Mouse (Mus musculus): Measurements from ENCODE around the gene Trim80. TPM values are rescaled to one million over a fixed set of nuclear protein-coding genes. Genes with fewer than 3 reads are reported as not detected.
"Not testable (repeated sequence)": the region's sequence is repeated elsewhere in the genome, so short reads cannot be mapped to it uniquely, and the experiment has no call there.

The Trim80 gene
- polyA plus RNA-seq, 1 experiment from 2014 or later, result not detected

DNA sequence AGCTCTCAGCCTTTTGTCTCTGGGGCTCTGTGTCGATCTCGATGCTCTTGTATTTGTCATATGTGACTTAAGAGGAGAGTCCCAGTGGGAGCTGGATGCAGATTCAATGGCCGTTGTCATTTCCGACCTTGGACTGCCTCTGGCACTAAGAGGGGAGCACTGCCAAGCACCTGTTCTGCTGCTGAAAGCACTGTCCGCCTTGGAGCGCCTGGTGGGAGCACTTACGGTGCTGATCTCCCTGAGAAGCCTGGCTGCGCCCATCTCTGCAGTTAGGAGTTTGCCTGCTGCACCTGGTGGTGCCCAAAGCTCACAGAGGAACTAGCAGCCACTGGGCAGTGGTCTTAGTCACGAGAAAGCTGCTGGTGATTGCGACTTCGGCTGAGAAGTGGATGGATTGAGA is 42.9 kb downstream of the Trim80 start:
- Histone ChIP-seq H3K9me3 (ENCODE audit: control insufficient read depth, low read length) (no peaks in the 10 kb centered on the region), H3K27me3 (replicated peaks; ENCODE audit: control insufficient read depth, insufficient read depth, low read length) (no peaks in the 10 kb centered on the region), H3K4me3 (replicated peaks; ENCODE audit: low read length) (no peak overlapping the region), H3K36me3 (ENCODE audit: control insufficient read depth, insufficient read depth) (no peaks in the 10 kb centered on the region), H3K9ac (replicated peaks; ENCODE audit: low read depth, low read length) (no peak overlapping the region), H3K4me1 (replicated peaks; ENCODE audit: control insufficient read depth, insufficient read depth, low read length) (no peaks in the 10 kb centered on the region), H3K27ac (ENCODE audit: low read length) (no peak overlapping the region), H3K4me2 (ENCODE audit: low read length) (no peak overlapping the region)
- 74% methylated on average over 11 of the region's 11 CpGs for WGBS
- ATAC-seq, result no peak

DNA sequence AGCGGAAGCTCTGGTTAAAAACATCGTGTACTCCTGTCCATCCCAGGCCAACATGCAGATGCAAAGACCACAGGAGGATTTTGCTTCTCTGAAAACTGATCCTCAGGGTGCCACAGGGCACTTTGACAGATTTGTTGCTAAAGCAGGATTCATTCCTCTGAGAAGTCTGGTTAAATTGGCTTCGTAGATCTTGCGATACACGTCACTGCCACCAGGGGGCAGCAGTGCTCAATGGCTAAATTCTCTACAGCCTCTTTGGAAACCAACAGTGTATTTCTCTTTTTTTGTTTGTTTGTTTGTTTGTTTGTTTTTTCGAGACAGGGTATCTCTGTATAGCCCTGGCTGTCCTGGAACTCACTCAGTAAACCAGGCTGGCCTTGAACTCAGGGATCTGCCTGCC is 43.4 kb downstream of the Trim80 start:
- no peak overlapping the region for H3K4me2 ChIP-seq (ENCODE audit: low read length)
- 15% methylated on average over 6 of the region's 6 CpGs for whole genome bisulfite sequencing
- no peak overlapping the region for H3K27ac ChIP-seq (ENCODE audit: low read length)
- H3K4me3 ChIP-seq (replicated peaks; ENCODE audit: low read length), result no peak overlapping the region
- no peaks in the 10 kb centered on the region for H3K4me1 ChIP-seq (replicated peaks; ENCODE audit: control insufficient read depth, insufficient read depth, low read length)
- no peaks in the 10 kb centered on the region for H3K9me3 ChIP-seq (ENCODE audit: control insufficient read depth, low read length)
- H3K36me3 ChIP-seq (ENCODE audit: control insufficient read depth, insufficient read depth), result no peaks in the 10 kb centered on the region
- ATAC-seq, result no peak
- H3K27me3 ChIP-seq (replicated peaks; ENCODE audit: control insufficient read depth, insufficient read depth, low read length), result no peaks in the 10 kb centered on the region
- no peak overlapping the region for H3K9ac ChIP-seq (replicated peaks; ENCODE audit: low read depth, low read length)

DNA sequence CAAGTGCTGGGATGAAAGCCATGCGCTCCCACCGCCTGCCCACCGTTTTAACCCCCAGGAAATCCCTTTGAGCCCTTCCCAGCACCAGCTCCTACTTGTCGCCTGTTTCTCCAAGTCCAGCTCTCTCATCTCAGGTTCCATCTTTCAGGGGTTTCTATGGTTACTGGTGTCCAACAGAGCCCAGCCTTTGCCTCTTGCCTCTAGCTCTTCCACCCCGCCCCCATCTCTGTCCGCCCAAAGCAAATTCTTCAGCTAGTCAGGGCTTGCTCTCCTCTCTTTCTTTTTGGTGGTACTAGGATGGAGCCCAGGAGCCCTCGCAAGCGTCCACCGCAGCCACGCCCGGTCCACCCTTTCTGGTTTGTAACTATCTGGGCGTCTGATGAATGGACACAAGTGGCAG is 44.8 kb downstream of the Trim80 start:
- H3K36me3 ChIP-seq (ENCODE audit: control insufficient read depth, insufficient read depth), result no peaks in the 10 kb centered on the region
- WGBS, result 26% methylated on average over 12 of the region's 12 CpGs
- ATAC-seq, result no peak
- no peak overlapping the region for H3K4me2 ChIP-seq (ENCODE audit: low read length)
- H3K27ac ChIP-seq (ENCODE audit: low read length), result no peak overlapping the region
- H3K9me3 ChIP-seq (ENCODE audit: control insufficient read depth, low read length), result no peaks in the 10 kb centered on the region
- H3K27me3 ChIP-seq (replicated peaks; ENCODE audit: control insufficient read depth, insufficient read depth, low read length), result no peaks in the 10 kb centered on the region
- no peaks in the 10 kb centered on the region for H3K4me1 ChIP-seq (replicated peaks; ENCODE audit: control insufficient read depth, insufficient read depth, low read length)
- no peak overlapping the region for H3K4me3 ChIP-seq (replicated peaks; ENCODE audit: low read length)
- H3K9ac ChIP-seq (replicated peaks; ENCODE audit: low read depth, low read length), result no peak overlapping the region

DNA sequence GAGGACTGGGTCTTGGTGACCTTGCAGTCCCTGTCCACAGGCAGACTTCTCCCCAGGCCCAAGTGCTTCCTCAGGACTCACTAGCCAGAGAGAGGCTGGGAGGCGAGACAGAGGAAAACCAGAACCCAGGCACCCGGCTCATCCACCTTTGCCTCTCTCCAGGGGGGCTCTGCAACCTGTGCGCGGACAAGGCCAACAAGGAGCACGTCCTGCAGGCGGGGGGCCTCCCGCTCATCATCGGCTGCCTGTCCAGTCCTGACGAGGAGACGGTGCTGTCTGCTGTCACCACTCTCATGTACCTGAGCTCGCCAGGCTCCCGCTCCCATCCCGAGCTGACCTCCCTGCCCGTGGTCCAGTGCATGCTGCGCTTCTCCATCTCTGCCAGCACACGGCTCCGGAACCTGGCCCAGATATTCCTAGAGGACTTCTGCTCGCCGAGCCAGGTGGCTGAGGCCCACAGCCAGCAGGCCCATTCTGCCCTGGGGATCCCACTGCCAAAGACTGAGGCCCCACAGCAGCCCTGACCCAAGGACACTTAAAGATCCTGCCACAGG is 48.3 kb downstream of the Trim80 start:
- H3K27me3 ChIP-seq (replicated peaks; ENCODE audit: control insufficient read depth, insufficient read depth, low read length), result no peaks in the 10 kb centered on the region
- H3K9me3 ChIP-seq (ENCODE audit: control insufficient read depth, low read length), result no peaks in the 10 kb centered on the region
- no peak overlapping the region for H3K4me2 ChIP-seq (ENCODE audit: low read length)
- no peak overlapping the region for H3K9ac ChIP-seq (replicated peaks; ENCODE audit: low read depth, low read length)
- H3K27ac ChIP-seq (ENCODE audit: low read length), result no peak overlapping the region
- no peak for ATAC-seq
- WGBS, result 85% methylated on average over 19 of the region's 19 CpGs
- H3K36me3 ChIP-seq (ENCODE audit: control insufficient read depth, insufficient read depth), result no peaks in the 10 kb centered on the region
- H3K4me3 ChIP-seq (replicated peaks; ENCODE audit: low read length), result no peak overlapping the region
- peaks cover 15% of the 10 kb centered on the region for H3K4me1 ChIP-seq (replicated peaks; ENCODE audit: control insufficient read depth, insufficient read depth, low read length)

DNA sequence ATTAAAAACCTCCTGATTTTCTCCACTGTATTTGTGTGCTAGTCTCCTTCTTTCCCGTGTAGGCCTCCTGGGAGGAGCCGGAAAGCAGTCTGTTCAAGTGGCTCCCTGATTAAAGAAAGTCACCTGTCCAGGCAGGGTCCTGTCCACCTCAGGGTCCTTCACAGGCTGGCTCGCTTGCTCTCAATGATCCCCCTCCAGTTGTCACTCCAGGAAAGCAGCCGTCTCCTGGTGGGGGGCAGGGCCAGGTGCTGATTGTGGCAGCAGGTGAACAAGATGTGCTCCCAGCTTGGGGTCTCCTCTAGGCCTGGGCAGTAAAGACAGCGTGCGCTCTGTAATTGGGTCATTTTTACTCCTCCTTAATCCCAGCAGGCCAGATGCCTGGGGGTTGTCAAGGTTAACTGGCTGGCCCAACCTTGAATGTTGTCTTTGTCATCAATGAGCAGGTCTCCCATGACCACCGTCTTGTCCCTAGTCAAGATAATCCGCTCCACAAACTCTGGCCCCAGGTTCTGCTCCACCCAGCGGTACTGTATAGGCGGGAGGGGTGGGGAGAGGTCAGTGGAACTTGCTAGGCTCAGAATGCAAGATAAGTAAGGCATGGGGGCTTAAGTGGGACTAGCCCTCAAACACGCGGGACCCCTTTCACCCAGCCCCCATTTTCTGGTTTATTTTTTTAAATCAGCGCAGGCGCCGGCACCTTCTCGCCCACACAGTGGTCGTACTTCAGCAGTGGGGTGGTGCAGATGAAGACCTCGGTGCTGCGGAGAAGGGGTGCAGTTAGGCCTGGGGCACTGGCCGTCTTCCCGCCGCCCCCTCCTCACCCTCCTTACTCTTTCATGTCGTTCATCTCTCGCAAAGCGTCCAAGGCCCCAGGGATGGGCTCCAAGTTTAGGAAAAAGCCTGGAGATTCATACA is 50.4 kb downstream of the Trim80 start:
- H3K9me3 ChIP-seq (ENCODE audit: control insufficient read depth, low read length), result no peaks in the 10 kb centered on the region
- WGBS, result 24% methylated on average over 25 of the region's 25 CpGs
- H3K4me3 ChIP-seq (replicated peaks; ENCODE audit: low read length), result peak overlapping the region; percentile 63
- H3K36me3 ChIP-seq (ENCODE audit: control insufficient read depth, insufficient read depth), result no peaks in the 10 kb centered on the region
- H3K27ac ChIP-seq (ENCODE audit: low read length), result no peak overlapping the region
- H3K27me3 ChIP-seq (replicated peaks; ENCODE audit: control insufficient read depth, insufficient read depth, low read length), result no peaks in the 10 kb centered on the region
- peak overlapping the region; percentile 82 for H3K4me2 ChIP-seq (ENCODE audit: low read length)
- H3K4me1 ChIP-seq (replicated peaks; ENCODE audit: control insufficient read depth, insufficient read depth, low read length), result peaks cover 15% of the 10 kb centered on the region
- peak; percentile 34; the same call in 1 of the 2 replicates for ATAC-seq
- peak overlapping the region; percentile 60 for H3K9ac ChIP-seq (replicated peaks; ENCODE audit: low read depth, low read length)

DNA sequence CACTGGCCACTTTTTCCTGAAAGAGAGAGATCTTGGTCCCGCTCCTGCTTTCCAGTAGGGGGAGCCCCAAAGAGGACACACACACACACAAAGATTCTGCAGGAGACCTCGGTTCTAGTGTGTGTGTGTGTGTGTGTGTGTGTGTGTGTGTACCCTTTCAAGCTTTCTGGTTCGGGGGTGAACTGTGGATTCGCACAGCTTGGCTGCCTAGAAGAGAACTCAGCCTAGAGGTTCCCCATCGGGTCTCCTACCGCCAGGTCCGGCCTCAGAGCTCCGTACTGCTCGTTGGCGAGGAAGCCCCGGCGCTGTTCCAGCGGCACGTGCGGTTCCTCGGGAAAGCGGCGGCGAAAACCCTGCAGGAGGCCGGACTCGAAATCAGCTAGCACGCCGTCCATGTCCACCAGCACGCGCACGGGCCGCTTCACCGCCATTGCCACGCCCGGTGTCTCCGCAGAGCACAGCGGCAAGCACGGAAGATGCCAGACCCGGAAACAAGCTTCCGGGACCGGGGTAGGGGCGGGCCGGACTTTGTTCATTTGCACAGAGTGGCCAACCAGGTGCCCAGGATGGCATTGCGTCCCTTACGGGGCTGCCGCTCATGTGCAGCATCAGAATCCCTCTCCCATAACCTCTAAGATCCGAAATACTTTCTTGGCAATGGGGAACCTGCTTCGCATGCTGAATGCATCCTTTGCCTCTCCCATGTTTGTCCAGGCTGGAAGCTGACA is 51.2 kb downstream of the Trim80 start, which contains the start of gene Nt5c:
Nt5c (minus strand) TSS at position 507 of the 728 bp plus-strand sequence.
- Histone ChIP-seq H3K4me3 (replicated peaks; ENCODE audit: low read length) (peak within 1 kb of the TSS; percentile 63), H3K27me3 (replicated peaks; ENCODE audit: control insufficient read depth, insufficient read depth, low read length) (no peaks in the 10 kb centered on the region), H3K4me1 (replicated peaks; ENCODE audit: control insufficient read depth, insufficient read depth, low read length) (peaks cover 15% of the 10 kb centered on the region), H3K4me2 (ENCODE audit: low read length) (peak within 1 kb of the TSS; percentile 82), H3K9ac (replicated peaks; ENCODE audit: low read depth, low read length) (peak within 1 kb of the TSS; percentile 60), H3K27ac (ENCODE audit: low read length) (peak within 1 kb of the TSS; percentile 69), H3K9me3 (ENCODE audit: control insufficient read depth, low read length) (no peaks in the 10 kb centered on the region), H3K36me3 (ENCODE audit: control insufficient read depth, insufficient read depth) (no peaks in the 10 kb centered on the region)
- peak; percentile 91 for ATAC-seq
- WGBS, result under 1% methylated on average over 43 of the region's 43 CpGs

DNA sequence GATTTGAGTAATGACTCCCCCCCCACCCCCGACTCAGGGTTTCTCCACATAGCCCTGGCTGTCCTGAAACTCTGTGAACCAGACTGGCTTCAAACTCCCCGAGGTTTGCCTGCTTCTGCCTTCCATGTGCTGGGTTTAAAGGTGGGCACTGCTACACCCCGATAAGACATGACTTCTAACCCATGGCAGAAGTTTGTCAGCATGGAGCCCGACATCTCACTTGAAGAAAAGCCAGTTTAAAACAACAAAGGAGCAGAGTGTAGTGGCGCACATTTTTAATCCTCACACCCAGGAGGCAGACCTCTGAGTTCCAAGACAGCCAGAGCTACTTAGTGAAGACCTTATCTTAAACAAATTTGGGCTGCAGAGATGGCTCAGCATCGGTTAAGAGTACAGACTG is 52.0 kb downstream of the Trim80 start:
- ATAC-seq, result no peak
- Histone ChIP-seq H3K27me3 (replicated peaks; ENCODE audit: control insufficient read depth, insufficient read depth, low read length) (no peaks in the 10 kb centered on the region), H3K9me3 (ENCODE audit: control insufficient read depth, low read length) (no peaks in the 10 kb centered on the region), H3K4me1 (replicated peaks; ENCODE audit: control insufficient read depth, insufficient read depth, low read length) (peaks cover 15% of the 10 kb centered on the region), H3K27ac (ENCODE audit: low read length) (no peak overlapping the region), H3K36me3 (ENCODE audit: control insufficient read depth, insufficient read depth) (peaks cover 4% of the 10 kb centered on the region), H3K4me2 (ENCODE audit: low read length) (peak overlapping the region; percentile 82), H3K9ac (replicated peaks; ENCODE audit: low read depth, low read length) (no peak overlapping the region; the same call in 1 of the 2 replicates), H3K4me3 (replicated peaks; ENCODE audit: low read length) (no peak overlapping the region)
- 36% methylated on average over 6 of the region's 6 CpGs for WGBS

DNA sequence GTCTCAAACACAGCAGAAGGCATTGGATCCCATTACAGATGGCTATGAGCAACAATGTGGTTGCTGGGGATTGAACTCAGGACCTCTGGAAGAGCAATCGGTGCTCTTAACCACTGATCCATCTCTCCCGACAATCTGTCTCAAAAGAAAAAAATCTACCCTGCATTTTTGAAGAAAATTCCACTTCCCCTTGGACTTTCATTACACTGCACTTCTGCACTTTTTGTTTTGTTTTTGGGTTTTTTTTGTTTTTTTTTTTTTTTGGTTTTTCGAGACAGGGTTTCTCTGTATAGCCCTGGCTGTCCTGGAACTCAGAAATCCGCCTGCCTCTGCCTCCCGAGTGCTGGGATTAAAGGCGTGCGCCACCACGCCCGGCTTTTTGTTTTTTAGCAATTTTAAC is 56.2 kb downstream of the Trim80 start:
- not testable (repeated sequence) for ATAC-seq; H3K9me3 ChIP-seq (ENCODE audit: control insufficient read depth, low read length); H3K4me1 ChIP-seq (replicated peaks; ENCODE audit: control insufficient read depth, insufficient read depth, low read length); H3K9ac ChIP-seq (replicated peaks; ENCODE audit: low read depth, low read length); H3K27ac ChIP-seq (ENCODE audit: low read length); H3K4me2 ChIP-seq (ENCODE audit: low read length); H3K27me3 ChIP-seq (replicated peaks; ENCODE audit: control insufficient read depth, insufficient read depth, low read length); H3K4me3 ChIP-seq (replicated peaks; ENCODE audit: low read length)
- 91% methylated on average over 9 of the region's 9 CpGs for WGBS
- peaks cover 29% of the 10 kb centered on the region for H3K36me3 ChIP-seq (ENCODE audit: control insufficient read depth, insufficient read depth)

Data from forebrain, embryonic 16.5 days (tissue).